Comparison of ENCODE assay signal across 40 mouse cellular contexts in the genomic region with DNA sequence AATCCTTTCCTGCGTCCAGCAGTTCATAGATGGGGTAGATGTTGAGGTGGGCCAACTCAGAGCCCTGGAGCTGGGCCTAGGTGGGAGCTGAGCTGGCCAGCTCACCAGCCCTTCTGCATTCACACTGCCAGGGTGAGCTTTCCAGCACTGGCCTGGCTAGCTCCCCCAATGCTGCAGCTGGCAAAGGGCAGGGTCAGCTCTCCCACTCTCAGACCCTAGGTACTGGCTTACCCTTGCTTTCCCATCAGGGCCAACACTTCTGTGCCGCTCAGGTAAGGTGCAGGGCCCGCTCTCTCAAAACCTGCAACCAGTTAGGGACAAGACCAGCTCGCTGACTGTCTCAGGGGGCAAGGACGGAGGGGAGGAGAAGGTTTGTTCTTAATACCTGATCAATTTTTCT. TPM values are rescaled to one million over a fixed set of nuclear protein-coding genes. Genes with fewer than 3 reads are reported as not detected.
"Had no signal": no experiment of that assay in that cellular context is flagged by ENCODE, and none has a peak within 500 bp of the region (broad histone marks: within the 10 kb centered on the region; RNA-seq: fewer than 3 reads in every experiment).

No protein-coding gene starts in this region.

- H3K4me3 ChIP-seq: heart, embryonic 10.5 days; heart, embryonic 13.5 days; heart, embryonic 15.5 days; hindbrain, embryonic 10.5 days; hindbrain, embryonic 12.5 days; hindbrain, embryonic 13.5 days; hindbrain, embryonic 15.5 days; intestine, embryonic 15.5 days; kidney, embryonic 15.5 days; layer of hippocampus, adult 2 months had no signal

- ATAC-seq: hindbrain, embryonic 16.5 days; hindbrain, postnatal 0 days; inflammation-experienced regulatory T-cells, adult 6 months; intestine, embryonic 15.5 days; intestine, embryonic 16.5 days; intestine, postnatal 0 days had no signal

- H3K4me2 ChIP-seq: heart, embryonic 11.5 days; heart, embryonic 13.5 days; heart, embryonic 15.5 days; hindbrain, embryonic 12.5 days; hindbrain, embryonic 13.5 days; hindbrain, embryonic 14.5 days; hindbrain, embryonic 15.5 days; intestine, embryonic 15.5 days; kidney, embryonic 15.5 days had no signal

- H3K4me1 ChIP-seq: heart, embryonic 10.5 days; heart, embryonic 13.5 days; heart, embryonic 15.5 days; hindbrain, embryonic 12.5 days; hindbrain, embryonic 13.5 days; hindbrain, embryonic 15.5 days; intestine, embryonic 15.5 days had no signal

- H3K36me3 ChIP-seq: heart, embryonic 10.5 days; heart, embryonic 13.5 days; heart, embryonic 15.5 days; hindbrain, embryonic 10.5 days; hindbrain, embryonic 12.5 days; hindbrain, embryonic 13.5 days; hindbrain, embryonic 15.5 days; intestine, embryonic 15.5 days; kidney, embryonic 15.5 days had no signal

- H3K9me3 ChIP-seq: heart, embryonic 10.5 days; heart, embryonic 13.5 days; heart, embryonic 15.5 days; hindbrain, embryonic 10.5 days; hindbrain, embryonic 12.5 days; hindbrain, embryonic 13.5 days; hindbrain, embryonic 15.5 days; intestine, embryonic 15.5 days; kidney, embryonic 15.5 days had no signal

- H3K9ac ChIP-seq: heart, embryonic 13.5 days; heart, embryonic 15.5 days; hindbrain, embryonic 12.5 days; hindbrain, embryonic 13.5 days; hindbrain, embryonic 14.5 days; hindbrain, embryonic 15.5 days; intestine, embryonic 15.5 days; kidney, embryonic 15.5 days had no signal

- H3K27me3 ChIP-seq: heart, embryonic 13.5 days; heart, embryonic 15.5 days; hindbrain, embryonic 12.5 days; hindbrain, embryonic 13.5 days; hindbrain, embryonic 15.5 days; intestine, embryonic 15.5 days; kidney, embryonic 15.5 days had no signal

- DNase-seq: heart, postnatal 10 days; heart, postnatal 14 days; heart, postnatal 36 days; heart, postnatal 4 days; kidney, adult 11 months; kidney, adult 18-20 months; kidney, adult 2 months; kidney, adult 8-10 months; kidney, adult 9 months; kidney, postnatal 10 days; kidney, postnatal 14 days; kidney, postnatal 25 days; kidney, postnatal 4 days; layer of hippocampus, adult 9-11 months; layer of hippocampus, postnatal 36 days had no signal

- H3K27ac ChIP-seq: heart, embryonic 10.5 days; heart, embryonic 13.5 days; heart, embryonic 15.5 days; hindbrain, embryonic 10.5 days; hindbrain, embryonic 12.5 days; hindbrain, embryonic 13.5 days; hindbrain, embryonic 14.5 days; hindbrain, embryonic 15.5 days; hindbrain, postnatal 0 days; intestine, embryonic 15.5 days; kidney, embryonic 15.5 days; kidney, postnatal 0 days; layer of hippocampus, adult 2 months had no signal

RNA-seq across cellular contexts. Expression of gene Tnfsf10, which starts 23.9 kb away (rescaled TPM):
- polyA plus RNA-seq: heart, embryonic 10.5 days; heart, embryonic 11.5 days; hindbrain, embryonic 11.5 days; hindbrain, embryonic 12.5 days had no signal

RNA-seq across cellular contexts. Expression of gene Ghsr, which starts 30.4 kb away (rescaled TPM):
- polyA plus RNA-seq: heart, embryonic 10.5 days; heart, embryonic 11.5 days; heart, embryonic 13.5 days; heart, embryonic 14.5 days; heart, embryonic 15.5 days; heart, embryonic 16.5 days; heart, postnatal 0 days; inflammation-experienced regulatory T-cells, adult 6 months; intestine, embryonic 14.5 days; intestine, embryonic 15.5 days; intestine, embryonic 16.5 days; intestine, postnatal 0 days; kidney, adult 2 months; kidney, embryonic 15.5 days; kidney, embryonic 16.5 days; kidney, postnatal 0 days; large intestine, adult 2 months had no signal
